Mouse (Mus musculus) brain, adult 2 months (tissue): Measurements from ENCODE around the gene Rps6ka3.

Experiments used
- DNase-seq: peaks from one replicate; pipeline ENCODE4 v3.0.0; 2011; ENCODE audit warnings: low read depth, low spot score

Gene Rps6ka3

GRCm38 (mm10) chrX:159210007-159210406, at the start of gene Rps6ka3:
Rps6ka3 (plus strand) TSS chrX:159210307.
- no peak for DNase-seq

DNA sequence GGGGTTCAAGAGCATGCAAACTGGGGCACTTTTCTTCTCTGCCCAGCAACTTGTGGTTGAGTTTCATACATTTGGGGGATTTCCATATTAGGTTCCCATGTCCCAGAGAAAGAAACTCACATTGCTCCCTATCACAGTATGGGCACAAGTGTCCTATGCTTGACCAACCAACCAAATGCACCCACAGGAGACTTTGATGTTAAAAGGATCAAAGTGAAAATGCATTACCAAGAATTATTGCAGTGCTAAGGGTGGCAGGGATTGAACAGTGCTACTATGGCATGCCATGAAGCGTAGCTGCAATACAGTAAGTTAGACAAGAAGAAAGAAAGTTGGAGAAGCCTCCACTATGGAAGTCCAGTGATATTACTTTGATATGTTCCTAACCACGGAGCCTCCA, 40.9 kb upstream of the Rps6ka3 start:
- DNase-seq, result no peak

DNA sequence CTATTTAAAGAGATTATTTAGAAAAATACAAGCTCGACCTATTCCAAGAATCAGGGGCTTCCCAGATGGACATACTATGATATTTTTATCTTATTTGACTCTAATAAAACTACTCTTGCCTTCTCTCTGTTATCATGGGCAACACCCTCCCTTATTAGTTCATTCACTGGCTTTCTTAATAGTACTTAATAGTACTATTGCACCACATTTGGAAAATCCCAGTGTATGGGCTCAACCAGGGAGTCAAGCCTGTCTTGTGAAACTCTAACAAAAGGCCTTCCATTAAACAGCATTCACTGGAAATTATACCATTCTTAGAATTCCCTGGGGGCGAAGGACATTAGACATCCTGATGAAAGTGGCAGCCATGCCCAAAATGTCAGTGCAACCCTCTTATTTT, 38.5 kb upstream of the Rps6ka3 start:
- peak; percentile 1 for DNase-seq

GRCm38 (mm10) chrX:159191581-159191980, 18.5 kb upstream of the Rps6ka3 start:
- DNase-seq, result no peak

GRCm38 (mm10) chrX:159199495-159199894, 10.6 kb upstream of the Rps6ka3 start:
- no peak for DNase-seq

- no peak for DNase-seq
Observed at GRCm38 (mm10) chrX:159200101-159200500, 10.0 kb upstream of the Rps6ka3 start.

DNA sequence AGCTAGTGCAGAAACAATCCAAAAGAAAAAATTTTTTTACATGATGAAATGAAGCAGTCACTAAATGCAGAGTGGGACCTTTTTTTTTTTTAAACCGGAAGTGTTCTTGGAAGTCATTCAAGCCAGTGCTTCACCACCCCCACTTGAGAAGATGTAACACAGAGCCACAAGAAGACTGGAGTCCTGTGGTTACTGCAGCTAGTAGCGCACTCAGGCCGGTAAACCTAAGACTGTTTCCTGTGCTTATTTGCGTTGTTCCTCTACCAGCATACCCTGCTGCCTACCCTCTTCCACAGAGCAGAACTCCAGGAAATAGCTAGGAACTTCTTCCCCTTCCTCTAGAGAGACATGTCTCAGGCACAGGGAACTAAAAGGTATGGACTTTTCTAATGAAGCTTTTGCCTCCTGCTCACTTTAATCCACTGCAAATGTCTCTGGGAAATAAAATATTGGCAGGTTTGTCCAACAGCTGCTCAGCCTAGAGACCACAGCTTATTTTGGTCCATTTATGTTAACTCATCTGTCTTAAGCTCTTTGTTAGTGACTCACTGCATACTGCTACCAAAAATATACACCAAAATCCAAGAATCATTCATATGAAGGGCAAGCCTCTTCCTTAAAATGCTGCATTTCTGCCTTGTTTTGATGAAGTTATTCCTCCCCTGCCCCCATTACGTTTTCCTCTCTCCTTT, 931 bp downstream of the Rps6ka3 start:
- peak; percentile 33 for DNase-seq

GRCm38 (mm10) chrX:159215253-159215652, 5.1 kb downstream of the Rps6ka3 start:
- peak; percentile 43 for DNase-seq

DNA sequence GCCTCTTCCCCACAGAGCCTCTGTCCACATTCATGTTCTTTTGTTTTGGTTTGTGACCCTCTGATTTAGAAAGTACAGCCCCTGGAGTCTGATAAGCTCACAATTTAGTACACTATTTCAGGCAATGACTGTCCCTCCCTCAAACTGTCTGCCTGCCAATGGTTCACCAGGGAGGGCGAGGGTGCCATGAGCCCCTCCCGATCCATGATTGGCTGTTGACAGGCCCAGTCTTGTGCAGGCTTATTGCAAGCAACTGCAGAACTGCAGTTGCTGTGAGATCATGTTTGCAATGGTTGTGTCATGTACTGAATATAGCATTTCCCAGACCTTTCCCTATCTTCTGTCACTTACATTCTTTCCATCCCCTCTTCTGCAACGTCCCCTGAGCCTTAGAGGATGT, 12.4 kb downstream of the Rps6ka3 start:
- no peak for DNase-seq

- no peak for DNase-seq
Observed at GRCm38 (mm10) chrX:159237275-159237674, 27.2 kb downstream of the Rps6ka3 start.

- peak; percentile 68 for DNase-seq
Observed at GRCm38 (mm10) chrX:159254001-159254884, 44.1 kb downstream of the Rps6ka3 start.

DNA sequence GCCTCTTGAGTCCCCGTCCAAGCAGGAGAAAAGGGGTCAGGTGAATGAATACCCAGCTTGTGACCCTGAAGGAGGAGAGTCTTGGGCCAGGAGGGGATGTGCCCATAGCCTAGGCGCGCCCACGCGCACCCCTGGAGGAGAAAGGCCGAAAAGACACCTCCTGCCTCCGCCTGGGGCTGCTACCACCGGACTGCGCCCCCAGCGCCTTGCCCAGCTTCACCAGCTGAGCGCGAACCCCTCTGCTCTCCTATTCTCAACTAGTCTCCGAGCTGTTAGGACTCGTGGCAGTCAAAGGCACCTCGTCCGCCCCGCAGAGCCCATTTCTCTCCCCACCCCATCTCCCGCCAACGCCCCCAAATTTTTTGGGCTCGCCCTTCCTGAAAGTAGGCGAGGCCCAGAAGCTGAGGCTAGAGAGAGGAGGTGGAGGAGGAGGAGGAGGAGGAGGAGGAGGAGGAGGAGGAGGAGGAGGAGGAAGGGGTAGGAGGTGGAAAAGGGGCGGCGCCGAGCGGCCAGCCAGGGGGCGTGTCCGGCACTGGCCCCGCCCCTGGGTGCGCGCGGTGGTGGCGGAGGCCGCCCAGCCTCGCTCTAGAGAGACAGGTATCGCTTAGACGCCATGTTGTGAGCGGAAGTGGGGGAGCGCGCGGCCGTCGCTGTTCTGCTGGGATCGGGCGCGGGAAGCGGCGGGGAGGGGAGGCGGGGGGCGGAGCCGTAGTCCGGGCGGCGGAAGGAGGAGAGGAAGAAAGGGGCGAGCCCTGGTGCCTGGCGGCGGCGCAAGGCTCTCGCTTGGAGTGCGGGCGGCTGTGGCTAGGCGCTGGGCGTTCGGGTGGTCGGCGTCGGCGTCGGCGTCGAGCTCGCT, 45.2 kb downstream of the Rps6ka3 start:
- DNase-seq, result peak; percentile 93

GRCm38 (mm10) chrX:159256040-159256852, 46.1 kb downstream of the Rps6ka3 start:
- peak; percentile 16 for DNase-seq

- DNase-seq, result peak; percentile 75
Observed at GRCm38 (mm10) chrX:159256921-159257421, 46.9 kb downstream of the Rps6ka3 start.

DNA sequence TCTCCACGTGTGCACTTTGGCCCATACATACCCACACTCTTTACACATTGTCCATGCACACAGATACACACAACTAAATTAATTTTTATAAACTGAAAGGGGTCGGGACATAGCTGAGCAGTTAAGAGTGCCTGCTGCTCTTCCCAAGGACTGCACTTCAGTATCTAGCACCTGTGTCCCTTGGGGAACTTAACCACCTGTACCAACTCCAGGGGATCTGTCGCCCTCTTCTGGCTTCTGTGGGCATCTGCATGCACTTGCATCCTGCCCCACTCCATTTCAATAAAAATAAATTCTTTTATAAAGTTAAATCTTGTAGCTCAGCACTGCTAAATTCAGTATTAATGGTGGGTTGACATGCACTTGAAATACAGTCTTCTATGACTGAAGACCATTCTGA, 54.6 kb downstream of the Rps6ka3 start:
- DNase-seq, result peak; percentile 40

DNA sequence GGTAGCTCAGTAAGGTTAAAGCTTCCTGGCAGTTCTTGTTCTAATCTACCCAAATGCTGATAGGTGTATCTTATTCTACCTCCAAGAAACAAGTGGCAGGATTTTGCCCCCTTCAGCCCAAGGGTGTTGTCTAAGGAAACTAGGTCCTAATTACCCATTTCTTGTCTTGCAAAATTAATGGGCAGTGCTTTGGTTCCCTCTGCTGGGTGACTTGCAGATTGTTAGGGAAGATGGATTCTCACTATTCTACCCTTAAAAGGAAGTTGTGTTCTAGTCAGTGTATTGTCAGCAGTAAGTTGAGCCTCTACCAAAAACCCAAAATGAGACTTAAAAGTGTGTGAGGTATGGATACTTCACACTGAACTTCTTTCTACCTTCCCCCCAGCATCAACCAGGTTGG, 59.0 kb downstream of the Rps6ka3 start:
- DNase-seq, result peak; percentile 62

- DNase-seq, result peak; percentile 10
Observed at GRCm38 (mm10) chrX:159286765-159287164, 76.7 kb downstream of the Rps6ka3 start.

DNA sequence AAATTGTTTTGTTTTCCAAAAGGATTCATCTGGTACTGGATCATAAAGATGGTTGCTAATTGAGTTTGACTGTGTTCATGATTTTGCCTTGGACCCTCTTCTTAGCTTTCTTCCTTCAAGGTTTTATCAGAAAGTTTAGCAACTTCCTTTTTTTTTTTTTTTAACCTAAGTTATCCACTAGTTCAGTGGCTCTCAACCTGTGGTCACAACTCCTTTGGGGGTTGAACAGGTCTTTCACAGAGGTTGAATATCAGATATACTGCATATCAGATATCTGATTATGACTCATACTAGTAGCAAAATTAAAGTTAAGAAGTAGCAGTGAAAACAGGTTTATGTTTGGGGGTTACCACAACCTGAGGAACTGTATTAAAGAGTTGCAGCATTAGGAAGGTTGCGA, 85.8 kb downstream of the Rps6ka3 start:
- DNase-seq, result no peak

DNA sequence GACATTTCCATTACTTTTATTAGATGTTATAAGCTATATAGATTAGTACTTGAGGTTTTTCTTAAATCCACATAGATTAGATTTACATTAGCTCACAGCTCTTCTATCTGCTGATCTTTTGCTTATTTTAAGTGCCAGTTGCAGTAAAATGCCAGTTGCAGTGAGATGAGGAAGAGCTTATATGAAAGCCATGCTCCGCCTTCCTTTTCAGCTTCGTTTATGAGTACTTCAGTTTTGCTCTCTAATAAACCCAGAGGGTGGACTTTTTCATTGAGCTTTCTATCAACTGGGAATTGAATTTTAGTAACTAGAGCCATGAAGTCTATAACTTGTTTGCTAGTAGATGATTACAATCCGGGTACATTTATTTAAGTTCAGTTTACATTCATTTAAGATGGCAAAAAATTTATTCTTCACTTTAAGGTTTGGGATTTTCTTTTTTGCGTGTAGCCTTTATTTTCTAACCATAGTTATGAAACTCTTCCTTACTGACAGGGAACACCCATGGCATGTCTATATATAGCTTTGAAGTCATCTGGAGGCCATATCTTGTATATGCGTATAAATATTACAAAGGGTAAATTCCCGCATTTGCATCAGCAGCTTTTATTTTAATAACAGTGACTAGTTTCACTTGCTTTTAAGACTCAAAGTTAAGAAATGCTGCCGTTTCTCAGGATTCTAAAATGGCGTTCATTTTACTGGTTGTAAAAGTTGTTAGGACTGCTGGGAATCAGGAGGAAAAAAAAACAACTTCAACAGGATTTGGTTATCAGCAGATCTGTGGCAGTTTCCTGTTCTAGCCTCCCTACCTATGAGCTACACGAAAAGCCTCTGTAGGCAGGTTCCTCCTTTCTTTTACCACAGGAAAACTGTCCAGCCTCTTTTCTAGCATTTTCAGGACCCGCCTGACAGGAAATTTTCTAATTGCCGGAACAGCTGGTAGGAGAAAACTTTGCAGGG, 92.5 kb downstream of the Rps6ka3 start:
- no peak for DNase-seq

GRCm38 (mm10) chrX:159315293-159315692, 105.2 kb downstream of the Rps6ka3 start:
- peak; percentile 64 for DNase-seq
